Mouse (Mus musculus) liver, postnatal 0 days (tissue): ENCODE results near the gene Ptges. TPM values are rescaled to one million over a fixed set of nuclear protein-coding genes. Genes with fewer than 3 reads are reported as not detected.
A peak's percentile ranks its signal among the peaks of the same experiment; 100 is the strongest.

Experiments
- ATAC-seq: fragments of 200-750 bp; cut with Nextera tagmentation; 2 replicates; pipeline ENCODE4 v1.8.0; 2017; ENCODE audit warnings: mild to moderate bottlenecking, moderate library complexity
- DNase-seq: peaks from one replicate; pipeline ENCODE4 v3.0.0-alpha.2; 2016
- H3K27ac ChIP-seq: fragments of 300-500 bp; sonication (generic); 2 replicates; pipeline ENCODE4 v1.5.1; 2014; ENCODE audit warnings: antibody characterized with exemption, moderate library complexity, mild to moderate bottlenecking, low read depth
- H3K27me3 ChIP-seq: fragments of 300-500 bp; sonication (generic); 2 replicates; pipeline ENCODE4 v1.6.1; 2014; ENCODE audit warnings: low read length, control low read depth, mixed read lengths; ENCODE audit not compliant: insufficient read depth
- H3K36me3 ChIP-seq: fragments of 300-500 bp; sonication (generic); replicated peaks from 2 replicates; pipeline ENCODE4 v1.6.1; 2014; ENCODE audit warnings: mild to moderate bottlenecking, control low read depth, low read length, moderate library complexity, mixed read lengths; ENCODE audit not compliant: insufficient read depth
- H3K4me1 ChIP-seq: fragments of 300-500 bp; sonication (generic); 2 replicates; pipeline ENCODE4 v1.6.1; 2014; ENCODE audit warnings: antibody characterized with exemption, mild to moderate bottlenecking, control low read depth; ENCODE audit not compliant: insufficient read depth
- H3K4me2 ChIP-seq: fragments of 300-500 bp; sonication (generic); 2 replicates; pipeline ENCODE4 v1.6.1; 2014; ENCODE audit warnings: low read depth, mild to moderate bottlenecking, low read length, moderate library complexity, mixed read lengths
- H3K4me3 ChIP-seq: fragments of 300-500 bp; sonication (generic); 2 replicates; pipeline ENCODE4 v1.5.1; 2014; ENCODE audit warnings: low read depth, low read length
- H3K9ac ChIP-seq: fragments of 300-500 bp; sonication (generic); replicated peaks from 2 replicates; pipeline ENCODE4 v1.6.1; 2014; ENCODE audit warnings: mild to moderate bottlenecking, moderate library complexity
- H3K9me3 ChIP-seq: fragments of 300-500 bp; sonication (generic); 2 replicates; pipeline ENCODE4 v1.6.1; 2016; ENCODE audit warnings: mild to moderate bottlenecking, control low read depth, low read length, mixed read lengths
- CTCF ChIP-seq: sonication (generic); IDR thresholded peaks from 2 replicates; pipeline ENCODE4 v1.5.1; 2016; ENCODE audit warnings: antibody characterized with exemption, low read depth
- EP300 ChIP-seq: IDR thresholded peaks from 2 replicates; pipeline ENCODE4 v1.6.1; 2016; ENCODE audit warnings: antibody characterized with exemption, low read depth, mild to moderate bottlenecking
- WGBS: fragments of 180-500 bp; shearing (Covaris S2); extraction: QIAGEN DNeasy Blood & Tissue Kit; methylation state at CpG from one replicate; pipeline ENCODE4 v1.1.7; 2014; ENCODE audit not compliant: insufficient replicate concordance; 5-methylcytosine and 5-hydroxymethylcytosine counted together
- polyA plus RNA-seq: library from polyadenylated mRNA; unstranded; fragments of >200 nt; fragmentation: Nextera tagmentation; extraction: Ambion mirVana; gene quantifications from 2 replicates; pipeline ENCODE4 v1.2.1, GENCODE M21; 2015

Ptges gene
- polyA plus RNA-seq, 1 experiment from 2014 or later: 1.7 TPM

- Histone ChIP-seq H3K9me3 (no peaks in the 10 kb centered on the region), H3K9ac (no peak overlapping the region), H3K4me2 (no peak overlapping the region), H3K4me1 (peaks cover 5% of the 10 kb centered on the region; the same call in 1 of the 2 replicates), H3K27me3 (peaks cover 17% of the 10 kb centered on the region; the same call in 1 of the 2 replicates), H3K36me3 (no peaks in the 10 kb centered on the region), H3K4me3 (no peak overlapping the region), H3K27ac (no peak overlapping the region)
- DNase-seq: no peak
- TF ChIP-seq CTCF (no peak), EP300 (no peak)
- 61% methylated on average over 6 of the region's 6 CpGs for WGBS
- ATAC-seq: no peak
Observed at GRCm38 (mm10) chr2:30901646-30902160, 28.0 kb downstream of the Ptges start.

- H3K4me2 ChIP-seq: no peak overlapping the region
- no peak for DNase-seq
- H3K4me3 ChIP-seq: no peak overlapping the region
- 80% methylated on average over 14 of the region's 14 CpGs for WGBS
- H3K9ac ChIP-seq: no peak overlapping the region
- peaks cover 5% of the 10 kb centered on the region; the same call in 1 of the 2 replicates for H3K4me1 ChIP-seq
- H3K9me3 ChIP-seq: no peaks in the 10 kb centered on the region
- H3K36me3 ChIP-seq: no peaks in the 10 kb centered on the region
- H3K27me3 ChIP-seq: peaks cover 17% of the 10 kb centered on the region; the same call in 1 of the 2 replicates
- no peak for TF ChIP-seq EP300
- no peak for TF ChIP-seq CTCF
- no peak overlapping the region for H3K27ac ChIP-seq
- no peak for ATAC-seq
Observed at GRCm38 (mm10) chr2:30899397-30900069, 30.1 kb downstream of the Ptges start.

DNA sequence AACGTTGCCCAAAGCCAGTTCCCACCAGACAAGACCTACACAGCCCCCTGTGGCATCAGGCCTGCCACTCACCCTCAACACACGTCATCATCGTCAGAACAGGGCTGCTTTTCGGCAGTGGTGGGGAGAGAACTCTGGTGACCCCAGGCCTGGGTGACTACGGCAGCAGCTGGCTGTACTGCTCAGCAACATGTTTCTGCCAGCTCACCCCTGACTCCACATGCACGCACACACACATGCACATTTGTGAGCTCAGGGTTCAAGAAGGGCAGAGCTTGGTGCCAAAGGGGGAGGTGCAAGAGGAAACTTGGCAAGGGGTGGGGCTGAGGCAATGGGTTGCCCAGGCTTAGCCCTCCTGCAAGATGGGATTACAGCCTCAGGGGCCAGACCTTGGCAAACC, 32.4 kb downstream of the Ptges start:
- ATAC-seq (peak; percentile 68), DNase-seq (no peak)
- 39% methylated on average over 6 of the region's 6 CpGs for WGBS
- H3K27ac ChIP-seq: no peak overlapping the region
- H3K9me3 ChIP-seq: no peaks in the 10 kb centered on the region
- H3K4me1 ChIP-seq: peaks cover 5% of the 10 kb centered on the region; the same call in 1 of the 2 replicates
- no peak overlapping the region for H3K9ac ChIP-seq
- no peak overlapping the region for H3K4me3 ChIP-seq
- H3K4me2 ChIP-seq: no peak overlapping the region
- TF ChIP-seq EP300: no peak
- no peak for TF ChIP-seq CTCF
- H3K27me3 ChIP-seq: peaks cover 8% of the 10 kb centered on the region; the same call in 1 of the 2 replicates
- H3K36me3 ChIP-seq: no peaks in the 10 kb centered on the region

DNA sequence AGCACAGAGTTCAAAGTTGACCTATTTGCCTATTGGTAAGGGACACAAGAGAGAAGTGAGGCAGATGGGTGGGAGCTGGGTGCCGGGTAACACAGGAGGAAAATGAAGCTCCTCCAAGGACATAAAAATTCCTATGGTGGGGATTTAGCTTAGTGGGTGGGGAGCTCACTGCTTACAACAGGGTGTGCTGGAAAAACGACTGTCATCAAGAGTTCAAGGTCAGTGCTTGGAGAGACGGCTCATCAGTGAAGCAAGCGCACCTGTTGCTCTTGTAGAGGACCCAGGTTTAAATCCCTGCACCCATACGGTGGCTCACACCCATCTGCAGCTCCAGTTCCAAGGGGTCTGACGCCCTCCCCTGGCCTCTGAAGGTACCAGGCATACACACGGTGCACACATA, 35.7 kb downstream of the Ptges start:
- ATAC-seq (no peak), DNase-seq (no peak)
- no peaks in the 10 kb centered on the region for H3K9me3 ChIP-seq

DNA sequence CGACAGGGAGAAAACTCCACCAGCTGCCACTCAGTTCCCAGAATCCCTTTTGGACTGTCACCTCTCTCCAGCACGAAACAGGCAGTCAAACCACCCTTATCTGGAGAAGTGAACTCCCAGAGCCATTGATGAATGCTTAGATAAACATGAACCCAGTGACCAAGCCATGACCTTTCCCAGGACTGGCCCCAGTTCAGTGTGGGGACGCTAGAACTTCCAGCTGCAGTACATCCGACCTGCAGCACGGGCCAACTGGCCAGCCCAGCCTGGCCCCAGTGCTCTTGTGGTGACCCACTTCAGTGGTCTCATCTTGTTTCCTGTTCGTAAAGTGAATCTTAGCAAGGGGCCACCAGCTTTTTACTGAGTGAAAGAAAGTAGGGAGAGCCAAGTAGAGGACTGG, 36.3 kb downstream of the Ptges start:
- peak; percentile 44 for DNase-seq
- ATAC-seq: peak; percentile 79
- H3K4me1 ChIP-seq: peaks cover 5% of the 10 kb centered on the region; the same call in 1 of the 2 replicates
- TF ChIP-seq EP300 (no peak), CTCF (no peak)
- H3K9ac ChIP-seq: no peak overlapping the region
- no peaks in the 10 kb centered on the region for H3K27me3 ChIP-seq
- H3K27ac ChIP-seq: peak overlapping the region; percentile 34; the same call in 1 of the 2 replicates
- H3K9me3 ChIP-seq: no peaks in the 10 kb centered on the region
- H3K4me2 ChIP-seq: no peak overlapping the region
- 22% methylated on average over 6 of the region's 6 CpGs for WGBS
- no peaks in the 10 kb centered on the region for H3K36me3 ChIP-seq
- no peak overlapping the region for H3K4me3 ChIP-seq

More for the DNA sequence above, 35.7 kb downstream of the Ptges start:
- Histone ChIP-seq H3K4me3 (no peak overlapping the region), H3K27me3 (no peaks in the 10 kb centered on the region), H3K36me3 (no peaks in the 10 kb centered on the region), H3K4me2 (no peak overlapping the region), H3K4me1 (peaks cover 5% of the 10 kb centered on the region; the same call in 1 of the 2 replicates), H3K27ac (no peak overlapping the region), H3K9ac (no peak overlapping the region)
- TF ChIP-seq EP300: no peak
- WGBS: 66% methylated on average over 7 of the region's 7 CpGs

DNA sequence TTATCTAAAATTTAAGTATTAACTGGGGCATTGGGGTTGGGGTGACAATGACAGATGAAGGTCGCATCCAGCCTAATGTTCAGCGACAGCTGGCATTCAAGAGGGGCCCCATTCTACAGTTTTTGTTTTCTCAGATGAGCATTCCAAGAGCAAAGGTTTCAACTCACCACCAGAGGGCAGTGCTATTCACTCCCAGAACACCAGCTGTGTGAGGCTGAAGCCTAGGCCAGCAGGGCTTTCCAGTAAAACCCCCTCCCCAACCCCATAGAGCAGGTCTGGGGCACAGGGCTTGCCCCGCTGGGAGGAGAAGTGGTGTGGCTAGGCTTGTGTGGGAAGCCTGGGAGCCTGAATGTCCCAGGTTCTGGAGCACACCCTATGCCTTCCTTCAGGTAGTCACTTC, 38.7 kb downstream of the Ptges start:
- DNase-seq (peak; percentile 57), ATAC-seq (no peak)
- Histone ChIP-seq H3K9ac (no peak overlapping the region), H3K4me3 (no peak overlapping the region), H3K27me3 (0 out of 2 replicates have a peak, but pooled peaks cover 3% of the 10 kb centered on the region), H3K36me3 (no peaks in the 10 kb centered on the region), H3K27ac (no peak overlapping the region), H3K4me1 (no peaks in the 10 kb centered on the region), H3K9me3 (no peaks in the 10 kb centered on the region), H3K4me2 (no peak overlapping the region)
- WGBS: 14% methylated on average over 3 of the region's 3 CpGs
- no peak for TF ChIP-seq EP300
- TF ChIP-seq CTCF: peak; percentile 80
